Mouse (Mus musculus) telencephalon, adult 2 months (tissue): Measurements from ENCODE around the gene Nt5c2.

Experiments used
- DNase-seq: peaks from one replicate; pipeline ENCODE4 v3.0.0-alpha.2; 2011; ENCODE audit warnings: low read depth, low spot score

Gene Nt5c2

GRCm38 (mm10) chr19:46966330-46966729, 48.6 kb downstream of the Nt5c2 start:
- no peak for DNase-seq

DNA sequence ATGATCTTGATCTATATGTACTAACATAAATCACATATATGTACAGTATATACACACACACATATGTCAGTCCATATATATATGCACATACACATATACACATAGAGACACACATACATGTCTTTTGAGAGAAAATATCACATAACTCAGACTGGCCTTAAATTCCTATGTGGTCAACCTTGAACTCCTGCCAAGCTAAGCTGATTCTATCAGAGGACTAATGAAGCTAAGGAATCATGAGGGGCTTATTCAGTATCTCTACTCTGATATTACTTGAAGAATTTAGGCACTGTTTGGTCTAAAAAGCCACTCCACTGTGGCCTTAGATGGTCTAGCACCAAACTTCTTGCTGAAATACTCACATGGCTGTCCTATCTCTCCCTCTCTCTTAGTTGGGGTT, 49.5 kb downstream of the Nt5c2 start:
- DNase-seq = no peak

- no peak for DNase-seq
Observed at GRCm38 (mm10) chr19:46964353-46964752, 50.6 kb downstream of the Nt5c2 start.

DNA sequence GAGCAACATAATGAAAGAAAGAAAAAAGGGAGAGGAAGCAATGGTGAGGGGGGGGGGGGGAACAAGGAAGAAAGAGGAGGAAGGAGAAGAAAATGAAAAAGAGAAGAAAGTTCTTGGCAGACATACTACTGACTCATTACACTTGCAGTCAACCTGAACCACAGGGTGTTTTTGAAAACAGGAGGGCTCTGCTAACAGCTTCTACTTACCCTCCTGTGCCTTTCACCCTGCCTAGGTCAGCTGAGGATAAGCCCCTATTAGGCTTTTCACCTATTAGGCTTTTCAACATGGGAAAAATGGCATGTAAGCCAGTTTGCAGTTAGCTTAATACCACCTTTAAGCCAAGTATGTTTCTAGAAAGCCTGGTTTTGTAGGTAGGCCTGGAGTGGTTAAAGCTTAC, 51.5 kb downstream of the Nt5c2 start:
- no peak for DNase-seq

DNA sequence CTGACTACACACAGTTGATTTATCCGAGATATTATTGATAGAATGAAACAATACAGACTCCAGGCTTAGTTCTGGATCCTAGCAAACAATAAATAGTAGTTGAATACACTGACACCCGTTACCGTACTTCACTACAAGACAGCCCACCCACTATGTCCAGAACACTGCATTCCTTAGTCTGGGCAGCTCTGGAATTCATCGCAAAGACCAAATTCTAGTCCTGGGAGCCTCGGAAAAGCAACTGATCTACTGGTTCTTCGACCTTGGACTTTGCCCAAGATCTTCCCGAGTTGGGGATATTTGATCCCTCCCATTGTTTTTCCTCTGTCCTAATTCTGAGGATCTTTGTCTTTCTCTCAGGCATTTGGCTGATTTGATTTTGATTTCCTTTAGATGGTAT, 52.1 kb downstream of the Nt5c2 start:
- DNase-seq = no peak

DNA sequence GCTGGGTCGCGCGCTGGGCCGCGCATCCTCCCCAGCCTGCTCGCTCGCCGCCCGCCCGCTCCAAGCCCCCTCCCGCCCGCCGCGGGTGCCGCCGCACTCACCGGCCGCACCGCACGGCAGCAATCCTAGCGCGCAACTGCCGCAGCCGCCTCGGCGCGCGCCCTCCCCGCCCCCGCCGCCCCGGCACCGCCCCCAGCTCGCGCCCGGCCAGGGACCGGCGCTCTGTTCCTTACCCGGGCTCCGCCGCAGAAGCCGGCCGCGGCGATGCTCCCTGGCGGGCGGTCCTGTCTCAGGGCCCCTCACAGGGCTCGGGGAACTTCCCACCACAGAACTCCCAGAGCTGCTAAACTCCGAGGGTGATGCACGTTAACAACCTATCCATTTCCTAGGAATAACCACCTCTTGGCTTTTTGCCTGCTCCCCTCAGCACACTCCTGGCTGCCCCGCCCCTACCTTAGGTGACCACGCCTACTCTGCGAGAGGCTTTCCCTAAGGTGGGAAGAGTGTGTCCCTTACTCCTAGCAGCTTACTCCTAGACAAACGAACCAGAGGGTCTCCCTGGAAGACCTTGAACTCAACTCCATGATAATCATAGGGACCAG, 52.7 kb downstream of the Nt5c2 start:
- DNase-seq = no peak

GRCm38 (mm10) chr19:46961652-46962051, 53.3 kb downstream of the Nt5c2 start:
- DNase-seq = no peak

DNA sequence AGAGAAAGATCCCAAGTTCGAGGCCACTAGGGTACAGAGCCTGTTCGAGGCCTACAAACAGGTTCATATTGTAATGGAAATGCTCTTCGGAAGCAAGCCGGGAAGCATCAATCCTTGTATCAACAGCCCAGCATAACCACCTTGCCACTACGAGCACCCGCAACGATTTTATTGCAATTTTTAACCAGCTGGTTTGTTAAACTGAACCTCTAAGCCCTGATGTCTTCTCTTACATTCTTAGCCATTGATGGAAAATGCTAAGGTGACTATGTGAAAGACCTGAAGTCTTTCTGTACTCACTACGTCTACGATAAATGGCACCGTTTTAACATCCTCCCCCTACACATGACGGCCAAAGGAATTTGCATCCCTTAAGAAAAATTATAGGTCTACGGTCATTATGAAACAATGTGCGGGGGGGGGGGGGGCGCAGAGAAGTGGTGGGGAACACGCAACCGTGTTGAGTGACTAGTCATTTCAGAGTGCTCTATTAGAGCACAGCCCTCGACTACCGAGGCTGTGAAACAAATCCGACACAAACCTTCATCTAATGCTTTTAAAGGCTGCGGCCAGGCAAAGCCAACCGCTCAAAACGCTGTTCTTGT, 53.8 kb downstream of the Nt5c2 start:
- no peak for DNase-seq

GRCm38 (mm10) chr19:46960101-46961046, 54.6 kb downstream of the Nt5c2 start:
- no peak for DNase-seq

DNA sequence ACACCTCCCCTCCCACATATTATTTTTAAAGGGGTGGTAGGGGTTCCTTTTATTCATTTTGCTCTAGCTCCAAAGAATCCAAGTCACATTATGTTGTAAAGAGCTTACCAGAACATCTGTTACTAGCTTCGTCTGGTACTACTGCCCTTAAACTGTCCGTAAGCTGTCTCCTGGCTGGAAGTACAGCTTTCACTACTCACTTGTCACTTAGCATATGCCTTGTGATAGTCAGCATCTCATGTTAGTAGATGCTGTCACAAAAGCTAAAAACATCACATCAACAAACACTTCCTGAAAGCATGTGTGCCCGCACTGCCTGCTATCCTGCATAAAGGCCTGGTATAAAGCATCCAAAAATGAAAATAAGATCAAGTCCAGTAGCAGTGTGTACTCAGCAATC, 55.4 kb downstream of the Nt5c2 start:
- no peak for DNase-seq

DNA sequence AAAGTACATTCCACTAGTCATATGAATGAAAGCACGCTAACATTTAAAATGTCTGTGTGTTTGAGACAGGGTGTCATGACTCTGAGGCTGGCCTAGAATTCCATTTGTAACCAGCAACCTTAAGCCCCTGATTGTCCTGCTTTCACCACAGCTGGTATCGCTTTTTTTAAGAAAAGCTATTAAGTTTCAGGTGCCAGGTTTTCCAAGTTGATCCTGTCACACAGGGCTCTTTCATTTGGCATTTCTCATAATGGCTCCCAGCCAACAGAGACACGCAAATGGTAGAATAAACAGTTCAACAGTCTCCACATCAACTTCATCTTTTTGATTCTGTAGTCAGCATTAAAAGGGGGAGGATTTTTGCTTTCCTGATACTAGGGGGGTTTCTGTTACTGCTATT, 56.4 kb downstream of the Nt5c2 start:
- no peak for DNase-seq

DNA sequence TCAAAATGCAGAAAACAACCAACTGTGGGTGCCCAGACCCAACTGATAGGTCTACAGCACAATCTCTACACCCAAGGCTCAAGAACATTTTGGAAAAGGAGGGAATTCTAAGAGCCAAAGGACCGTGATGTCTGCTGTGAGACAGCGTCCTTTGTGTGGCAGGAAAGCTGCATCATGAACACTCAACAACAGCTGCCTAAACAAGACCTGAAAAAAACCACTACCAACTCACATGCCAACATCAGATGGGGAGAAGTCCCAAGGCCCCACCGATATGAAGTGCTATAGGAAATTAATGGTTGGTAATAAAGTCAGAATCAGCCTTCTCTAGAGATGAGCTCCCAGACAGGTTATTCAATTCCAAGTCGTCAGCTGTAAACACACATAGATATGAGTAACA, 57.0 kb downstream of the Nt5c2 start:
- no peak for DNase-seq

DNA sequence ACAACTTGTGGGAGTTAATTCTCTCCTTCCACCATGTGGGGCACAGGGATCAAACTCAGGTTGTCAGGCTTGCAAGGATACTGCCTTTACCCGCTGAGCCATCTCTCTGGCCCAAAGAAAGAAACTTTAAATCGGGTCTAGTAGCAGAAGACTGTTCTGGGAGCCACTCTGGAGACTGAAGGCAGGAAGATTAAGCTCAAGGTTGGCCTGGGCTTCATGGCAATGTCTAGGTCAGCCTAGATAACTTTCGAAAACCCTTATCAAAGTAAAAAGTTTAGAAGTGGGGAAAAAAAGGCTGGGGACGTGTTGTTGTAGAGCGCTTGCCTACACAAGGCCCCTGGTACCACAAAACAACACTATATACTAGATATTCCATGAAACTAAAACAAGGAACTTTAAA, 58.0 kb downstream of the Nt5c2 start:
- no peak for DNase-seq

GRCm38 (mm10) chr19:46956410-46956809, 58.5 kb downstream of the Nt5c2 start:
- no peak for DNase-seq

DNA sequence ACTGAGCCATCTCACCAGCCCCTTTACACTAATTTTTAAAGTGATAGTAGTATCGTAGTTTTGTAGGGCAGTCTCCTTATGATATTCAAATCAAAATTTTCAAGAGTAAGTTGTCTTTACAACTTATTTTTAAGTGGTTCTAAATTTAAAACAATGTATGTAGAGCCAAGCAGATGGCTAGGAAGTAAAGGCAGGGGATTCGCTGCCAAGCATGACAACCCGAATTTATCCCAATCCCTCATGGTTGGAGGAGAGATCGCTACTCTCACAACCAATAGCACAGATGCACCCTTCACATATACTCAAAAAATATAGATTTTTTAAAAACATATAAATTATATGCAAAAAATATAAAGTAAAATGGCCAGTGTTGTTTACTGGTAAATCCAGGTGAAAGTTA, 59.3 kb downstream of the Nt5c2 start:
- peak; percentile 66 for DNase-seq

- no peak for DNase-seq
Observed at GRCm38 (mm10) chr19:46953536-46953935, 61.4 kb downstream of the Nt5c2 start.

DNA sequence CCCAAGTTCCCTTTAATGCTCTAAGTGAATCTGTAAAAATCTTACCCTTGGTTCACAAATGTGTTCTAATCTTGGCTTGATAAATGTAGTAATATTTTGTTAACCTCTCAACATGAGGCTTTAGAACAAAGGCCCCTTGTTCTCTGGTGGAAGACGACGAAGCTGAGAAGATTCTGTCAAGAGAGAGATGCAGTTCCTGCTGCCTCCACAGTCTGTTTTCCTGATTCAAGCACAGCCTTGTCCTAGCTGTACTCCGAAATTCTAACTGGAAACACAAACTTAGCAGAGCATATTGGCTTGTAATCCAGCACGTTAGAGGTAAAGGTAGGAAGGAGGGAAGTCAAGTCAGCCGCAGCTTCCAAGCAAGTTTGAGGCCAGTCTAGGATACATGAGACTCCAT, 62.0 kb downstream of the Nt5c2 start:
- no peak for DNase-seq

DNA sequence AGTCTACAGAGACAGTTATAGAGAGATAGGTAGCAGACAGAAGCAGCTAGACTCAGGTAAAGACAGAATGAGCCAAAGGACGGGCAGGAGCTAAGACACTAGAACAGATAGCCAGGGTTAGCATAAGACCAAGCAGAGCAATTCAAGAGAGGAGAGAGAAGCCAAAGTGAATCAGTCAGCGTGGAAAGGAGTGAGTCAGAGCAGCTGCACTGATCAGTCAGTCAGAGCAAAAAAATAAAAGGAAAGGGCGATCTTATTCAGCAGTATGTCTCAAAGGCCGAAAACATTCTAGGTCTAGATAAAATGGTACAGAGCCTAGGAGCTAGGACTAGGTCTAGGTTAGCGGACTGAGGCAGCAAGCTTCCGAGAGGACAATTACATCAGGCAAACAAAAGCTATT, 70.6 kb downstream of the Nt5c2 start:
- no peak for DNase-seq

DNA sequence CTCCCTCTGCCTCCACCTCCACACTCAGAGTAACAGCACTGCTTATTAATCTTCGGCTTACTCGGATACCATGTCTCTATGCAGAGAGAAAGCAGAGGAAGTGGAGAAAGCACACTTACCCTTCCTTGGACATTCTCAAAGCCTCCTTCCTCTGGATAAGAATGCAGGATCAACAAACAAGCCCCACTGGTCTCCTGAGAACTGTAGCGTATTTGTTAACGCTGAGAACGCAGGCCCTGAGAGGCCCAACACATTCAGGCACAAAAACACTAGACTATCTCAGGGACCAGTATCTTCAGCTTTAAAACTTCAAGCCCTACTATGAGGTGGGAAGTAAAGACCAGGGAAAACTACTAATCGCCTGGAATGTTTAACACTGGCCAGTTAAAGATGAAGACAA, 77.8 kb downstream of the Nt5c2 start:
- no peak for DNase-seq

GRCm38 (mm10) chr19:46934025-46934424, 80.9 kb downstream of the Nt5c2 start:
- DNase-seq = no peak

DNA sequence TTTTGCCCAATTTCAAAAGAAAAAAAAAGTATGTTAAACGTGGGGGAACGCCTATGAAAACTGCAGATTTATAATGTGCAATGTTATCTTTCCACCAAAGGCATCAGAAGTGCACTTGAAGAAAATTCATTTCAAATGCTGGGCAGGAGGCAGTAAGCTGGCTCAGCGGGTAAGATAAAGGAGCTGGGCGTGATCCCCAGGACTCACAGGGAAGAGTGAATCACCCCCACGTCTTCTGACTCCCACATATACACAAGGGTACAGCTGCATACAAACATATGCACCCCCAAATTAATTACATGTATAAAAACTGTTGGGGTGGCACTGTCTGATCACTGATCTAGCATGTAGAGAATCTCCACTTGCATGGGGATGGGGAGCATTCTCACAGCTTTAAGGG, 82.3 kb downstream of the Nt5c2 start:
- DNase-seq = no peak

DNA sequence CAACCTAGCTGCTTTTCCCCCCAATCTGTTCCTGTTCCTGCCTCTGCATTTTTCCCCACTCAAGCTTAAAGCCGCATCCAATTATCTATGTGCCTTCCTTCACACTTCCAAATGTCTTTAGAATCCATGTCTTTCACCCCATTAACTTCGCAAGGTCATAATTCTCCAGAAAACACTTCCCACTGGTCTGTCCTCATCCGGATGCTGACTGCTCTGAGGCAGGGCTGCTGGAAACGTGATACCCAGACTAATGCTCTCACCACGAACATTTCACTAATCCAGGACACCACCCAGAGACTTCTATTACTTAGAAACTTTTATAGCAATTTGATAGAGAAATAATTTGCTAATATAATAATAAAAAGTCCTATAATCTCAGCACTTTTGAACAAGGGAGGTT, 84.9 kb downstream of the Nt5c2 start:
- DNase-seq = no peak

DNA sequence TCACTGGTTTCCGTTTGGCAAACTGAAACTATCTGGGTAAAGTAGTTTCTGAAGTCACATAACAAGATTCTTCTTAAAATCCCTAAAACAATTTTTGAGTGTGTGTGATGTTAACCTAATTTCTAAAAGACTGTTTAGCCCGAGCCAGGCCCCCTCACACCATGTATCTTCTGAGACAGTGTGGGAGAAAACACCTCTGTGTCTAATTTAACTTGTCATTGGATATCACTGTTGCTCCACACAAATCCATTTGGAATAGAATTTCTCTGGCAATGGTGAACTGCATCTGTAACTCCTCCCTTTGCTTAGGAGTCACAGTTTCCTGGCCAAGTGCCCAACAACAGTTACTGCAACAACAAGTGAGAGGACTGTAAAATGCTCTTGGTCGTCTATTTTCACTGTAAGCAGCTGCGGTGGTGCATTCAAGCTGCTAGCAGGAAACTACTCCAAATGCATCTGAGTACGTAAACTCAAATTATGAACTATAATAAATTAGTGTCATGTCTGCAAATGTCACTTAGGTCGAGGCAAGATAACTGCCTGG, 85.8 kb downstream of the Nt5c2 start:
- no peak for DNase-seq
